Mouse (Mus musculus) urinary bladder, postnatal 10 days (tissue): ENCODE results near the gene Pacrg.

Experiments
- DNase-seq: peaks from one replicate; pipeline ENCODE4 v3.0.0; 2022; ENCODE audit warnings: low spot score

Gene Pacrg

DNA sequence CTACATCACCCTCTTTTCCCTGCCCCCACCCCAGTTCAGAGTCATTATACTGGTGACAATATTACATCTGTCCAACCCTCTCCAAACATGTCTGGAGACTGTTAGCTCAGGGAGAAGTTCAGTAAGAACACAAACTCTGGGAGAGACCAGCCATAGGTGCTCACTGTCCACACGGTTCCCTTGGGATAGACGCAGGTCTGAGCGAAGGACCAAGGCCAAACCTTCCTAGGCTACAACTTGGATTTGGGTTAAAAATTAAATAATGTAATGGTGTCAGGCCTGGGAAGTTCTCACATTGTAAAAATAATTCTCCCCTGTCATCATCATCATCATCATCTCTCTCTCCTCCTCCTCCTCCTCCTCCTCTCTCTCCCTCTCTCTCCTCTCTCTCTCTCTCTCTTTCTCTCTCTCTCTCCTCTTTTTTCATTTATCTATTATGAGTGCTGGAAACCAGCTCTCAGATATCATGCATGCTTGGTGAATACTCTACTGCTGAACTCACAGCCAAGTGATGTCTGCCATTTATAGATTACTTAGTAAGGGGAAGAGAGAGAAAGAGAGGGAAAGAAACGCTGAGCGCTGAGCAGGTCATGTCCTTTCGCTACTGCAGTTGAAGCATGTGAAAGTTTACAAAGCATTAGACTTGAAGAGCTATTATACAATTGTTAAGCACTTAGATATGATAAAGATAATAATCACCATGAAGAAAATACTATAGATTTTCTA lies 215.2 kb downstream of the Pacrg start:
- DNase-seq: no peak

DNA sequence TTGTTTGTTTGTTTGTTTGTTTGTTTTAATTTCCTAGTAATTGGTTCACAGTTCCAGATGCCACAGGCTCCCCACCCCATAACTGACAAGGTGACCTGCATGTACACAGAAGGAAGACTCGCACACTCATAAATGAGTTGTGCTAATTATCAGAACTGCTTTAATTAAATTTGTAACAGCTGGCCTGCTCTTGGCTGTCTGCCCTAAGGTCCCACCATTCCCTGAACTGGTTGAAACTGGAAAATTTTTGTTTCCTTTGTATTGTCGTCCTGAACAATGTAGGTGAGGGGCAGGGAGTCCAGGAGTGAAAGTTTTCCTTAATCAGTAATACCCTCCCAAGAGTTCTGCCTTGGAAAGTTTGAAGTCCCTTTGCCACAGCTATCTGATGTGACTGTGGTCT lies 219.5 kb downstream of the Pacrg start:
- DNase-seq: no peak

DNA sequence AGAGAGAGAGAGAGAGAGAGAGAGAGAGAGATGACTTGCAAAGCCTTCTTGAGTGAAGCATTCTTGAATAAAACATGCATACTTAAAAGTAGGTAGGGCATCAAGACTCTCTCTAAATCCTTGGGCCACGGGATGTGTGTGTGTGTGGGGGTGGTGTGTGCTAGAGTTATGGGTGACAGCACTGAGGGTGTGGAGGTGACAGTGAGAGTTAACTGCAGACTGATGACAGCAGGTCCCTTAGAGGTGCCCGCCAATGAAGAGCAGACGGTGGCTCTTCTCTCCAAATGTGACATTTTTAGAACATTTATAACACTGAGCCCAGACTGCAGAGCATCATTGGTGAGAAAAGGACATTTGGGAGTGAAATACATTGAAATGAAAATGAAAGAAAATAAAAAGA lies 220.2 kb downstream of the Pacrg start:
- no peak for DNase-seq

DNA sequence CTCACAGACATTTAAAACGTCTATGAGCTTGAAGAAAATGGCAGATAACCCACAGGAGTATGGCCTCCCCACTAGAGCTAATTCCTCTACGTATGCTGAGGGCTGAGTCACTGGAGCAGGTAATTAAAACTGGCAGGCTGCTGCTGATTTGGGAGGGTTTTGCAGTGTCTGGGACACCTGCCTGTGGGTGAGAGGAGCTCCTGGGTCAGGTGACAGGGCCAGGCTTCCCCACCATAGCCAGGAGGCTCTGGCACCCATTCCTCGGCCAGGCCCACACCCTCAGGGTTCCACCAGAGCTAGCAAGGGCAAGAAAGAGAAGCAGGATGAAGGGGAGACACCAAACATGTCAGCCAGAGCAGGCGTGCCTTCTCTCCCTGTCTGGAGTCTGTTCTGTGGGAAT lies 222.5 kb downstream of the Pacrg start:
- DNase-seq: no peak

- DNase-seq: no peak
Observed at GRCm38 (mm10) chr17:10615611-10616010, 224.5 kb downstream of the Pacrg start.

GRCm38 (mm10) chr17:10614696-10615095 lies 225.4 kb downstream of the Pacrg start:
- DNase-seq: no peak

GRCm38 (mm10) chr17:10611626-10612025 lies 228.5 kb downstream of the Pacrg start:
- no peak for DNase-seq

GRCm38 (mm10) chr17:10608146-10608545 lies 232.0 kb downstream of the Pacrg start:
- no peak for DNase-seq

DNA sequence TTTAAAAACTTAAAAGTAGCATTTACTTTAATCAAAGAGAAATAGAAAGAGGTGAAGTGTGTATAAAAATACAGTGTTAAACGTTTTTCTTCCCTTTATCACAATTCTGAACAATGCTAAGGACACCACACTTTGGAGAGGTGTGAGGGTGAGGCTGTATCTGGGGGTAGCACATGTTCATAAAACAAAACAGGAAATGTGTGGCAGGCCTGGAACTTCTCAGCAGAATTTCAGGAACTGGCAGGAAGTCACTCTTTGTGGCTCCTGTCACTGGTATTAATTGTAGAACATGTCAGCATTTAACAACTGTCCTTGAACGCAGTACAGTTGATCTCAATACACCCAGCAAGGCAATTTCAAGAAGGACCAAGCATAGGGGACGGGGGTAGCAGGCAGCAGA lies 234.0 kb downstream of the Pacrg start:
- no peak for DNase-seq

GRCm38 (mm10) chr17:10597741-10598140 lies 242.4 kb downstream of the Pacrg start:
- DNase-seq: no peak

GRCm38 (mm10) chr17:10589604-10590003 lies 250.5 kb downstream of the Pacrg start:
- DNase-seq: no peak

DNA sequence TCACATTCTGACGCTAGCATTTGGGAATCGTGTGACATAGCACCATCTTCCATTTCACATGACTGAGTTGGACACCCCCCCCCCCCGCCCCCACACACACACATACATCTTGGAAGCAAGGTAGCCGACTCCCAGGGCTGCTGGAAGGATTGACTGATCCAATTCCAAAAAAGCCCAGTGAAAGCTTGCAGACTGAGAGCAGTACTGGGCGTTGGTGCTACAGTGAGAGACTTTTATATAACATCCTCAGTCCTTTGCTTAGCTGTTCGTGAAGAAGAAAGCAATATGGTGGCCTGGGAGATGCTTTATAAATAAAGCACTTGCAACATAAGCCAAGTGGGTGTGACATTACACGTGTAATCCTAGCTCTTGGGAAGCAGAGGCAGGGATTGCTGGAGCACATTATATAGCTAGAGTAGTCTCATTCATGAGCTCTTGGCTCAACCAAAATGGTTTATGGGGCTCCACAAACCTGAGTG lies 251.2 kb downstream of the Pacrg start:
- no peak for DNase-seq

DNA sequence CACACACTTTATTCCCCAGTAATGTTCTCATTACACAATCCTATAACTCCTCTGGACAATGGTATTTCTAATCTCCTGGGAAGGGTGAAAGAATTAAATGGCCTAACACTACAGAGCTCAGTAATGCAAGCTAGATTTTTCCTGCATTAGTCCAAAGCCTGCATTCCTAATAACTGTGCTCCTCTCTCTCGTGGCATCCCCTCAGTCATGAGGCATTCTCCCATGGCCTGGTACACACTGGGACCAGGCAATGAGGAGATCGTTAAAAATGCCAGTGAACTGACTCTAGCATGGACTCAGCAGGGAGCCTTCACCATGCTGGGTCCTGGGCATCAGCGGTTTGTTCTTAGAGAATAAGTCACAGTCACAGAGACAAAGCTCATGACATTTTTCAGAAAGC lies 256.8 kb downstream of the Pacrg start:
- no peak for DNase-seq

DNA sequence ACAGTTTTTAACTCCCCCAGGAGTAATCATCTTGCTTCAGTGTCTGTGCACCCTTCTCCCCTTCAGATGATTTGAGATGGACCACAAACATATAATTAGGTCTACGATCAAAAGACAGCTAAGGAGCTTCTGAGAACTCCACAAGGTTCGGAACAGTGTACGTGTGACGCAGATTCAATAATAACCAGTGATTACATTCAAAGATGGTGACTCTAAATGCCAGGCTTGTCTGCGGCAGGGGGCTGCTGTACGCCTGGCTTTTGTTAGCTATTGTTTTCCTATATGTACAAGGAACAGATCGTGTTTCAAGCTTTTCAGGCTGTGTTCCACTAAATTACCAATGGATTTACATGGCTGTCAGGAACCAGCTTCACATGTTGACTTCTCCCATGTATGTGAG lies 264.8 kb downstream of the Pacrg start:
- no peak for DNase-seq

DNA sequence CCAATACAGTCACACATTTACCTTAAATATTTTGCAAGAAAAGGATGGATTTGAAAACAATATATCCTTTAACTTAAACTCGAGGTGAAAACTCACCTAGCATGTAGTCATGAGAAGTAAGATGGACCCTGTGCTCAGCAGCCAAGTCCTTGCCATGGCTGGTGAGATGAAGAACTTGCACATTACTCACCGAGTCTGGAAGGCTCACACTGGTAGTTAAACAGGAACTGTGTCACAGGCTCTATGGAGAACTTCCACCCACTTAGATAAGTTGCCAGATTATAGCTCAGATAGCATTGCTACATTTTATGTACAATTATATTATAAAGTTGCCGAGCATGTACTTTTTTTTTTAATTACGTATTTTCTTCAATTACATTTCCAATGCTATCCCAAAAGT lies 267.7 kb downstream of the Pacrg start:
- DNase-seq: no peak

- DNase-seq: no peak
Observed at GRCm38 (mm10) chr17:10569270-10569669, 270.8 kb downstream of the Pacrg start.

DNA sequence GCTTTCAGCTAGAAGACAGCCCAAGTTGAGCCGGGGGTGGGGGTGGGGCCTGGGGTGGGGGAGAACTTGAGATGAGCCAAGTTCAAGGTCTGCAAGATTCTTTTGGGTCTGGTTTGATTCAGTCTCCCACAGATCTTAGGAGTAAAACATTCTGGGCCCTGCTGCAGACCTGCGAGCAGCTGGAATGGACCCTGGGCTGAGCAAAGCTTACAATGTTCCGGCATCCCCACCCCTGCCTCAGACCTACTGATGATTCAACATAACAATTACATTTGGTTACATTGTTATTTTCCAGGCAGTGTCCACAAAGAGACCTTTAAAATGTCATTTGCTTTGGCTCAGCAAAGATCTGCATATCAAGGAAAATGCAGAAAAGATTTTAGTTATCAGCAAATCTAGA lies 272.7 kb downstream of the Pacrg start:
- DNase-seq: no peak

DNA sequence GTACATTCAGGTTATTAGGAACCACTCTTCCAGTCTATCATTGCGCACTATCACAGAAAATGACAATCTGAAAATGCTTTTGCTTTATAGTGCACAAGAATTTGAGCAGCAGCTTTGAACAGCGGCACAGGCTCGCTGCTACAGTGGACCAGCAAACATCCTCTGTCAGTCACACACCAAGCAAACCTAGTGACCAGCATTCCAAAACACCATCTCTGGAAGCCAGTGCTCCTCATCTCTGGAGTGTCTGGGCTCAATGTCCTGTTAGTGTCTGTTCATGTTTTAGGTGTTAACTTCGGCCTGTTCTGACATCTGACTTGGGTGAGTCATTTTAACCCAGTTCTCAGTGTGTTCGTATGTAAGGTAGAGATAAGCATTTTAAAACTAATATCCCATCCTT lies 275.9 kb downstream of the Pacrg start:
- DNase-seq: no peak

GRCm38 (mm10) chr17:10562871-10563270 lies 277.2 kb downstream of the Pacrg start:
- DNase-seq: no peak

DNA sequence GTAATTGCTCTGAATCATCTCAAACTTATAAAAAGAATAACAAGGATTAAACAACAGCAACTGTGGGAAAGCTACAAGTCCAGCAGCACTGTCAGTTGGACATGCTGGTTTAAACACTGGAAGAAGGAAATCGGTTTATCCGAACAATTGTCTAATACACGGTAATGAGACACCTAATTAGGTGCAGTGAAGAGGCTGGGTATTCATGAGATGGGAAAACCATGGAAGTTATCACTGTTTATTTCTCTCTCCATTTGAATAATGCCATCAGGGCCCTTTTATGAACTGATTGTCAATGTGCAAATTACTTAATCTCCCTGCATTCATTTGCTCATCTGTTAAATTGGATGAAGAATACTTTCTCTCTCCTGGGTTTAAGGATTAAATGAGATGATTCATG lies 280.1 kb downstream of the Pacrg start:
- no peak for DNase-seq

- no peak for DNase-seq
Observed at GRCm38 (mm10) chr17:10558671-10559070, 281.4 kb downstream of the Pacrg start.

GRCm38 (mm10) chr17:10552295-10553056 lies 287.6 kb downstream of the Pacrg start:
- no peak for DNase-seq

- DNase-seq: no peak
Observed at GRCm38 (mm10) chr17:10550781-10551520, 289.2 kb downstream of the Pacrg start.
